Mouse (Mus musculus) bone marrow macrophage, adult 2 months (primary cell): Measurements from ENCODE around the gene Rreb1.

Experiments
- CTCF ChIP-seq: IDR thresholded peaks from 2 replicates; pipeline ENCODE4 v1.5.1; 2012; ENCODE audit warnings: low read depth, mild to moderate bottlenecking, low read length, moderate library complexity
- POLR2A ChIP-seq: IDR thresholded peaks from 2 replicates; pipeline ENCODE4 v1.6.1; 2012; ENCODE audit warnings: mild to moderate bottlenecking, low read depth, low read length, borderline replicate concordance

DNA sequence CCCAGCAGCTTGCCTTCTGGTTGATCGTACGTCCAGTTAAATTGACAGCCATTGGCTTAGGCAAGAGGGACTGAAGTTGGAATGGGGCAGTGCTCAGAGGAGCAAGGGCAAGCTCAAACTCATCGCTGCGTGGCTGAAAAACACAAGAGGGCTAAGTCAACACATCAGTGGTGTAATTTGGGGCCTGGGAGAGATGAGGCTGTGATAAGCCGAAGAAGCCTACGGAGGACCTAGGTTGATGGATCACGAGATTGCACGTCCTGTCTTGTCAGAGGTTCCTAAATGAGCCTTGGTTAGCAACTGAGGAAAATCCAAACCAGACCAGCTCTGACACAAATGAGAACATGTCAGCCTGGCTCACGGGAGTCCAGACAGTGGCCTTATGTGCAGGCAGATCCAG lies 184.3 kb downstream of the Rreb1 start:
- TF ChIP-seq CTCF (no peak), POLR2A (no peak)
